In genomic region chr15:27661696-27662095, GRCm38 (mm10) we compare ENCODE assay signal across 1 mouse cellular context.
TF ChIP-seq lines count a peak whose summit lies in the region.

No protein-coding gene starts in this region.

TF ChIP-seq in MEL, 35 proteins besides CTCF, POLR2A, EP300 and RAD21 (continued from another document):
- TF ChIP-seq MYC (IDR thresholded peaks at IDR 0.05; ENCODE audit: low read depth, low read length): no peak
- no peak for TF ChIP-seq SIN3A (IDR thresholded peaks at IDR 0.05; ENCODE audit: low read length)
